Mouse (Mus musculus): Measurements from ENCODE around the gene Mup15. TPM values are rescaled to one million over a fixed set of nuclear protein-coding genes. Genes with fewer than 3 reads are reported as not detected.
"Not testable (repeated sequence)": the region's sequence is repeated elsewhere in the genome, so short reads cannot be mapped to it uniquely, and the experiment has no call there.

The Mup15 gene
- polyA plus RNA-seq (2015; fragmentation: Nextera tagmentation; extraction: Ambion mirVana) = not detected in 2 replicates

- H3K27me3 ChIP-seq; H3K4me1 ChIP-seq (replicated peaks); H3K9me3 ChIP-seq; H3K27ac ChIP-seq; H3K4me3 ChIP-seq (replicated peaks); ATAC-seq; H3K9ac ChIP-seq (replicated peaks); H3K4me2 ChIP-seq (replicated peaks); H3K36me3 ChIP-seq: not testable (repeated sequence)
- WGBS = no CpG with 5 or more reads among the region's 4 CpGs
Measured at GRCm38 (mm10) chr4:61439643-61440042, at the start of gene Mup15. Gene Mup15, minus strand, starts transcription at chr4:61439743.

Other genes with a start within 250 kb of the Mup15 start
- not detected in 2 replicates for gene Mup13, start 211.5 kb downstream of the Mup15 start, polyA plus RNA-seq (2015; fragmentation: Nextera tagmentation; extraction: Ambion mirVana)
- not detected in 2 replicates for gene Mup14, start 135.7 kb downstream of the Mup15 start, polyA plus RNA-seq (2015; fragmentation: Nextera tagmentation; extraction: Ambion mirVana)
- gene Mup16, start 79.8 kb upstream of the Mup15 start, polyA plus RNA-seq (2015; fragmentation: Nextera tagmentation; extraction: Ambion mirVana) = not detected in 2 replicates
- not detected in 2 replicates for gene Mup17, start 156.1 kb upstream of the Mup15 start, polyA plus RNA-seq (2015; fragmentation: Nextera tagmentation; extraction: Ambion mirVana)
- not detected in 2 replicates for gene Mup18, start 234.4 kb upstream of the Mup15 start, polyA plus RNA-seq (2015; fragmentation: Nextera tagmentation; extraction: Ambion mirVana)